Mouse (Mus musculus) liver, postnatal 0 days (tissue): ENCODE measurements around the gene Sept8.

ENCODE experiments used
- CTCF ChIP-seq: sonication (generic); IDR thresholded peaks from 2 replicates; pipeline ENCODE4 v1.5.1; 2016; ENCODE audit warnings: antibody characterized with exemption, low read depth
- EP300 ChIP-seq: IDR thresholded peaks from 2 replicates; pipeline ENCODE4 v1.6.1; 2016; ENCODE audit warnings: antibody characterized with exemption, low read depth, mild to moderate bottlenecking

- no peak for TF ChIP-seq EP300
- TF ChIP-seq CTCF: no peak
These were observed 48.4 kb downstream of the Sept8 start, which contains the start of gene Kif3a for GRCm38 (mm10) chr11:53567224-53568014.
